Mouse (Mus musculus): ENCODE data around the gene Rnf115. TPM values are rescaled to one million over a fixed set of nuclear protein-coding genes. Genes with fewer than 3 reads are reported as not detected.

Rnf115 gene
- polyA plus RNA-seq, 1 experiment from 2014 or later = 59.0 TPM

GRCm38 (mm10) chr3:96759695-96760094 lies 32.2 kb downstream of the Rnf115 start:
- Histone ChIP-seq H3K27me3 (ENCODE audit: insufficient read depth, low read length) (no peaks in the 10 kb centered on the region), H3K4me2 (ENCODE audit: low read length) (no peak overlapping the region), H3K9ac (ENCODE audit: low read depth, low read length) (no peak overlapping the region), H3K4me3 (replicated peaks; ENCODE audit: low read depth, low read length) (no peak overlapping the region), H3K9me3 (replicated peaks; ENCODE audit: low read length) (no peaks in the 10 kb centered on the region), H3K36me3 (ENCODE audit: insufficient read depth, low read length) (0 out of 2 replicates have a peak, but pooled peaks cover under 1% of the 10 kb centered on the region), H3K27ac (no peak overlapping the region), H3K4me1 (replicated peaks; ENCODE audit: insufficient read depth, low read length) (no peaks in the 10 kb centered on the region)
- ATAC-seq (replicated peaks; ENCODE audit: low FRiP score, low read depth) (no peak), DNase-seq (ENCODE audit: low spot score) (no peak)
- 93% methylated on average over 4 of the region's 4 CpGs for whole genome bisulfite sequencing
- TF ChIP-seq CTCF (IDR thresholded peaks at IDR 0.05; ENCODE audit: low read depth) = no peak

- no peak for TF ChIP-seq CTCF (IDR thresholded peaks at IDR 0.05; ENCODE audit: low read depth)
- Histone ChIP-seq H3K9me3 (replicated peaks; ENCODE audit: low read length) (no peaks in the 10 kb centered on the region), H3K27ac (no peak overlapping the region), H3K9ac (ENCODE audit: low read depth, low read length) (no peak overlapping the region), H3K36me3 (ENCODE audit: insufficient read depth, low read length) (no peaks in the 10 kb centered on the region), H3K4me2 (ENCODE audit: low read length) (no peak overlapping the region), H3K4me3 (replicated peaks; ENCODE audit: low read depth, low read length) (no peak overlapping the region), H3K27me3 (ENCODE audit: insufficient read depth, low read length) (no peaks in the 10 kb centered on the region), H3K4me1 (replicated peaks; ENCODE audit: insufficient read depth, low read length) (no peaks in the 10 kb centered on the region)
- WGBS = 79% methylated on average over 1 of the region's 1 CpGs
- DNase-seq (ENCODE audit: low spot score) = no peak
- ATAC-seq (replicated peaks; ENCODE audit: low FRiP score, low read depth) = no peak
Observed at GRCm38 (mm10) chr3:96764528-96764927, 37.1 kb downstream of the Rnf115 start.

GRCm38 (mm10) chr3:96769971-96770370 lies 42.5 kb downstream of the Rnf115 start:
- WGBS = 85% methylated on average over 5 of the region's 5 CpGs
- Histone ChIP-seq H3K4me1 (replicated peaks; ENCODE audit: insufficient read depth, low read length) (no peaks in the 10 kb centered on the region), H3K4me3 (replicated peaks; ENCODE audit: low read depth, low read length) (no peak overlapping the region), H3K36me3 (ENCODE audit: insufficient read depth, low read length) (no peaks in the 10 kb centered on the region), H3K9me3 (replicated peaks; ENCODE audit: low read length) (no peaks in the 10 kb centered on the region), H3K27me3 (ENCODE audit: insufficient read depth, low read length) (no peaks in the 10 kb centered on the region), H3K9ac (ENCODE audit: low read depth, low read length) (no peak overlapping the region), H3K4me2 (ENCODE audit: low read length) (no peak overlapping the region), H3K27ac (no peak overlapping the region)
- DNase-seq (ENCODE audit: low spot score) (no peak), ATAC-seq (replicated peaks; ENCODE audit: low FRiP score, low read depth) (no peak)
- no peak for TF ChIP-seq CTCF (IDR thresholded peaks at IDR 0.05; ENCODE audit: low read depth)

- no peak for ATAC-seq (replicated peaks; ENCODE audit: low FRiP score, low read depth)
- no peak for TF ChIP-seq CTCF (IDR thresholded peaks at IDR 0.05; ENCODE audit: low read depth)
- Histone ChIP-seq H3K9ac (ENCODE audit: low read depth, low read length) (no peak overlapping the region), H3K36me3 (ENCODE audit: insufficient read depth, low read length) (0 out of 2 replicates have a peak, but pooled peaks cover 3% of the 10 kb centered on the region), H3K4me1 (replicated peaks; ENCODE audit: insufficient read depth, low read length) (no peaks in the 10 kb centered on the region), H3K4me2 (ENCODE audit: low read length) (no peak overlapping the region), H3K27ac (no peak overlapping the region), H3K27me3 (ENCODE audit: insufficient read depth, low read length) (no peaks in the 10 kb centered on the region), H3K4me3 (replicated peaks; ENCODE audit: low read depth, low read length) (no peak overlapping the region), H3K9me3 (replicated peaks; ENCODE audit: low read length) (no peaks in the 10 kb centered on the region)
- 52% methylated on average over 1 of the region's 1 CpGs for WGBS
- DNase-seq (ENCODE audit: low spot score) = no peak
Observed at GRCm38 (mm10) chr3:96772949-96773348, 45.5 kb downstream of the Rnf115 start.

GRCm38 (mm10) chr3:96777120-96777519 lies 49.7 kb downstream of the Rnf115 start:
- no peak for ATAC-seq (replicated peaks; ENCODE audit: low FRiP score, low read depth)
- Histone ChIP-seq H3K9ac (ENCODE audit: low read depth, low read length) (no peak overlapping the region), H3K27ac (no peak overlapping the region), H3K36me3 (ENCODE audit: insufficient read depth, low read length) (0 out of 2 replicates have a peak, but pooled peaks cover 3% of the 10 kb centered on the region), H3K4me2 (ENCODE audit: low read length) (no peak overlapping the region), H3K4me1 (replicated peaks; ENCODE audit: insufficient read depth, low read length) (no peaks in the 10 kb centered on the region), H3K9me3 (replicated peaks; ENCODE audit: low read length) (no peaks in the 10 kb centered on the region), H3K4me3 (replicated peaks; ENCODE audit: low read depth, low read length) (no peak overlapping the region), H3K27me3 (ENCODE audit: insufficient read depth, low read length) (no peaks in the 10 kb centered on the region)
- 40% methylated on average over 3 of the region's 3 CpGs for WGBS
- DNase-seq (ENCODE audit: low spot score) = peak; percentile 11
- no peak for TF ChIP-seq CTCF (IDR thresholded peaks at IDR 0.05; ENCODE audit: low read depth)

GRCm38 (mm10) chr3:96782236-96782635 lies 54.8 kb downstream of the Rnf115 start:
- Histone ChIP-seq H3K9me3 (replicated peaks; ENCODE audit: low read length) (no peaks in the 10 kb centered on the region), H3K27me3 (ENCODE audit: insufficient read depth, low read length) (no peaks in the 10 kb centered on the region), H3K4me1 (replicated peaks; ENCODE audit: insufficient read depth, low read length) (no peaks in the 10 kb centered on the region), H3K9ac (ENCODE audit: low read depth, low read length) (no peak overlapping the region), H3K4me2 (ENCODE audit: low read length) (no peak overlapping the region), H3K4me3 (replicated peaks; ENCODE audit: low read depth, low read length) (no peak overlapping the region), H3K27ac (no peak overlapping the region), H3K36me3 (ENCODE audit: insufficient read depth, low read length) (no peaks in the 10 kb centered on the region)
- WGBS = 85% methylated on average over 8 of the region's 8 CpGs
- ATAC-seq (replicated peaks; ENCODE audit: low FRiP score, low read depth) (no peak), DNase-seq (ENCODE audit: low spot score) (no peak)
- TF ChIP-seq CTCF (IDR thresholded peaks at IDR 0.05; ENCODE audit: low read depth) = no peak

- WGBS = 87% methylated on average over 1 of the region's 1 CpGs
- ATAC-seq (replicated peaks; ENCODE audit: low FRiP score, low read depth) (no peak), DNase-seq (ENCODE audit: low spot score) (no peak)
- Histone ChIP-seq H3K9ac (ENCODE audit: low read depth, low read length) (no peak overlapping the region), H3K9me3 (replicated peaks; ENCODE audit: low read length) (no peaks in the 10 kb centered on the region), H3K4me3 (replicated peaks; ENCODE audit: low read depth, low read length) (no peak overlapping the region), H3K4me1 (replicated peaks; ENCODE audit: insufficient read depth, low read length) (no peaks in the 10 kb centered on the region), H3K27me3 (ENCODE audit: insufficient read depth, low read length) (no peaks in the 10 kb centered on the region), H3K36me3 (ENCODE audit: insufficient read depth, low read length) (0 out of 2 replicates have a peak, but pooled peaks cover 13% of the 10 kb centered on the region), H3K4me2 (ENCODE audit: low read length) (no peak overlapping the region), H3K27ac (no peak overlapping the region)
- TF ChIP-seq CTCF (IDR thresholded peaks at IDR 0.05; ENCODE audit: low read depth) = no peak
Observed at GRCm38 (mm10) chr3:96787784-96788183, 60.3 kb downstream of the Rnf115 start.

Data from kidney, postnatal 0 days (tissue).